Mouse (Mus musculus) bone marrow macrophage, adult 2 months (primary cell): ENCODE data around the gene Racgap1.

Experiments
- CTCF ChIP-seq: IDR thresholded peaks from 2 replicates; pipeline ENCODE4 v1.5.1; 2012; ENCODE audit warnings: low read depth, mild to moderate bottlenecking, low read length, moderate library complexity
- POLR2A ChIP-seq: IDR thresholded peaks from 2 replicates; pipeline ENCODE4 v1.6.1; 2012; ENCODE audit warnings: mild to moderate bottlenecking, low read depth, low read length, borderline replicate concordance

GRCm38 (mm10) chr15:99690924-99691323, 39.5 kb upstream of the Racgap1 start:
- TF ChIP-seq POLR2A = no peak
- no peak for TF ChIP-seq CTCF
